Mouse (Mus musculus) inflammation-experienced regulatory T-cells, adult 16 weeks (primary cell): Measurements from ENCODE around the gene Gpr174. TPM values are rescaled to one million over a fixed set of nuclear protein-coding genes. Genes with fewer than 3 reads are reported as not detected.

Experiments
- polyA plus RNA-seq: library from polyadenylated mRNA; unstranded; fragments of 100-300 nt; shearing (Covaris generic); gene quantifications from one replicate; pipeline ENCODE4 v1.2.1, GENCODE M21; 2017

The Gpr174 gene
- polyA plus RNA-seq, result 98.1 TPM

GRCm38 (mm10) chrX:107255486-107256227 lies at the start of gene Gpr174:
Gene Gpr174 (plus strand): TSS chrX:107255878.

Other genes starting within 250 kb of the Gpr174 start
- gene P2ry10, start 167.4 kb upstream of the Gpr174 start, polyA plus RNA-seq, result 90.1 TPM
- 6.4 TPM for gene P2ry10b, start 107.0 kb upstream of the Gpr174 start, polyA plus RNA-seq
- gene Itm2a, start 147.5 kb downstream of the Gpr174 start, polyA plus RNA-seq, result 76.8 TPM